Mouse (Mus musculus) left cerebral cortex, postnatal 25 days (tissue): ENCODE results near the gene Slc22a17. TPM values are rescaled to one million over a fixed set of nuclear protein-coding genes. Genes with fewer than 3 reads are reported as not detected.

Experiments
- DNase-seq, 2 experiments: peaks; one replicate each; pipeline ENCODE4 v3.0.0; 2022; ENCODE audit warnings: low spot score in 2 of 2, mixed read lengths in 1 of 2
- intact Hi-C: fragments of 180-260 bp; cut with DNase I; formaldehyde crosslinking; loops from one replicate; pipeline ENCODE4 v1.15.1; 2025
- total RNA-seq, 2 experiments: library from RNA; stranded (reverse); gene quantifications; 2 replicates each; pipeline ENCODE4 v1.2.3; 2021

Gene Slc22a17
- total RNA-seq, 2 experiments from 2014 or later, result 628 to 630 TPM

- DNase-seq, result no peak
- intact Hi-C loops, result no loop called here
Observed at GRCm38 (mm10) chr14:54941024-54941978, 28.4 kb upstream of the Slc22a17 start.

GRCm38 (mm10) chr14:54940176-54940530, 27.2 kb upstream of the Slc22a17 start:
- intact Hi-C loops, result no loop called here
- no peak for DNase-seq

GRCm38 (mm10) chr14:54939434-54940175, 26.7 kb upstream of the Slc22a17 start:
- peak; percentile 21 to 40 for DNase-seq
- intact Hi-C loops, result loop anchor here (1.0 kb wide), 2 partner anchors 39 to 45 kb away; no protein-coding TSS in a partner anchor

- DNase-seq, result no peak
- intact Hi-C loops, result loop anchor here (1.0 kb wide), 2 partner anchors 38 to 44 kb away; no protein-coding TSS in a partner anchor
Observed at GRCm38 (mm10) chr14:54938431-54939219, 25.7 kb upstream of the Slc22a17 start.

- no peak for DNase-seq
- intact Hi-C loops, result no loop called here
Observed at GRCm38 (mm10) chr14:54937361-54938182, 24.6 kb upstream of the Slc22a17 start.

GRCm38 (mm10) chr14:54936831-54937160, 23.9 kb upstream of the Slc22a17 start:
- intact Hi-C loops, result no loop called here

GRCm38 (mm10) chr14:54935904-54936830, 23.2 kb upstream of the Slc22a17 start, which contains the start of gene Cmtm5:
Gene Cmtm5 (plus strand): TSS chr14:54936261.
- intact Hi-C loops, result no loop called here
- DNase-seq, result peak; percentile 42 to 75

More at GRCm38 (mm10) chr14:54936831-54937160, 23.9 kb upstream of the Slc22a17 start:
- DNase-seq, result no peak

- intact Hi-C loops, result no loop called here
- no peak for DNase-seq
Observed at GRCm38 (mm10) chr14:54932645-54933150, 19.8 kb upstream of the Slc22a17 start, which contains the start of gene Il25. Gene Il25 (plus strand): TSS chr14:54932695.

GRCm38 (mm10) chr14:54930431-54930830, 17.5 kb upstream of the Slc22a17 start:
- DNase-seq, result no peak
- intact Hi-C loops, result no loop called here

- intact Hi-C loops, result no loop called here
- peak in 1 of 2 experiments; percentile 42 for DNase-seq
Observed at GRCm38 (mm10) chr14:54929801-54930200, 16.9 kb upstream of the Slc22a17 start.

GRCm38 (mm10) chr14:54927296-54927695, 14.4 kb upstream of the Slc22a17 start:
- no peak for DNase-seq
- intact Hi-C loops, result no loop called here

GRCm38 (mm10) chr14:54926401-54927158, 13.6 kb upstream of the Slc22a17 start:
- intact Hi-C loops, result no loop called here
- DNase-seq, result peak; percentile 35 to 36

GRCm38 (mm10) chr14:54925349-54926342, 12.7 kb upstream of the Slc22a17 start, which contains the start of gene Efs:
Gene Efs (minus strand): TSS chr14:54926126.
- DNase-seq, result peak; percentile 30 to 48
- intact Hi-C loops, result no loop called here

- no peak for DNase-seq
- intact Hi-C loops, result no loop called here
Observed at GRCm38 (mm10) chr14:54924641-54925348, 11.9 kb upstream of the Slc22a17 start.

- intact Hi-C loops, result no loop called here
- no peak for DNase-seq
Observed at GRCm38 (mm10) chr14:54920076-54920685, 7.2 kb upstream of the Slc22a17 start.
